Mouse (Mus musculus): ENCODE results near the gene Gm813.

GRCm38 (mm10) chr16:58635866-58636265 lies 19.1 kb upstream of the Gm813 start:
- no peak for TF ChIP-seq POLR2A (IDR thresholded peaks at IDR 0.05; ENCODE audit: insufficient read length, low read depth)
- TF ChIP-seq USF1 (IDR thresholded peaks at IDR 0.05; ENCODE audit: low read depth) = no peak
- no peak for TF ChIP-seq CEBPB (IDR thresholded peaks at IDR 0.05; ENCODE audit: insufficient read depth, poor library complexity, severe bottlenecking)
- TF ChIP-seq MAX (IDR thresholded peaks at IDR 0.05; ENCODE audit: low read depth) = no peak
- TF ChIP-seq MYOG (IDR thresholded peaks at IDR 0.05; ENCODE audit: control insufficient read depth in 1 of 3, insufficient read depth in 1 of 3, insufficient read length in 2 of 3, low read depth in 2 of 3) = no peak
- TF ChIP-seq E2F4 (IDR thresholded peaks at IDR 0.05; ENCODE audit: insufficient read depth) = no peak
- no peak for TF ChIP-seq TCF3 (IDR thresholded peaks at IDR 0.05; ENCODE audit: insufficient read length, low read depth)
- no peak for TF ChIP-seq POLR2AphosphoS2 (IDR thresholded peaks at IDR 0.05; ENCODE audit: insufficient read length, low read depth)
- TF ChIP-seq SRF (IDR thresholded peaks at IDR 0.05; ENCODE audit: control insufficient read depth, insufficient read length, low read depth) = no peak
- no peak for TF ChIP-seq TCF12 (IDR thresholded peaks at IDR 0.05; ENCODE audit: insufficient read depth, poor library complexity, severe bottlenecking)
